Mouse (Mus musculus): ENCODE data around the gene Ubtd1.

GRCm38 (mm10) chr19:42051351-42051750, 69.8 kb downstream of the Ubtd1 start:
- TF ChIP-seq CTCF (IDR thresholded peaks at IDR 0.05; ENCODE audit: low read depth): no peak
- TF ChIP-seq EP300 (optimal IDR thresholded peaks at IDR 0.05): no peak
